Mouse (Mus musculus): ENCODE data around the gene Ncapd2.

DNA sequence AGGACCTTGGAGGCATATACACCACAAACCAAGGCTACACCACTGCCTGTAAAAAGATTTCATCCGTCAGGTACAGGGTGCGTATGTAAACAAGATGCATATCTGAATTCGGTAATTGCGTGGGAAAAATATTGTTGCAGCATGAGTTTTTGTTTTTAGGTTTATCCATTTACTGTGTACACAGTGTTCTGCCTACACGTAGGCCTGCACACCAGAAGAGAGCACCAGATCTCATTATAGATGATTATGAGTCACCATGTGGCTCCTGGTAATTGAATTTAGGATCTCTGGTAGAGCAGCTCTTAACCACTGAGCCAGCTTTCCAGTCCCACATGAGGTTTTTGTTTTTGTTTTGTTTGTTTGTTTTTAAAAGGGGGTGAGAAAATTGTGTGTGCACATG lies 5.7 kb upstream of the Ncapd2 start:
- TF ChIP-seq CTCF (IDR thresholded peaks at IDR 0.05; ENCODE audit: low read depth) = no peak
- TF ChIP-seq EP300 (optimal IDR thresholded peaks at IDR 0.05) = no peak
